Mouse (Mus musculus) pancreas, adult 10 weeks (tissue): Measurements from ENCODE around the gene Mysm1. TPM values are rescaled to one million over a fixed set of nuclear protein-coding genes. Genes with fewer than 3 reads are reported as not detected.

ENCODE experiments used
- polyA plus RNA-seq: library from polyadenylated mRNA; stranded (reverse); fragments of 350-450 nt; fragmentation: Illumina TruSeq; extraction: RNeasy Lipid Tissue Mini Kit (QIAGEN cat#74804); gene quantifications from one replicate; pipeline ENCODE4 v1.2.3, GENCODE M21; 2015; ENCODE audit warnings: low read depth, low replicate concordance; ENCODE audit not compliant: insufficient read depth

Mysm1 gene
- 6.9 TPM for polyA plus RNA-seq

GRCm38 (mm10) chr4:94978590-94979499, at the start of gene Mysm1:
Mysm1 (minus strand) TSS chr4:94979100.

DNA sequence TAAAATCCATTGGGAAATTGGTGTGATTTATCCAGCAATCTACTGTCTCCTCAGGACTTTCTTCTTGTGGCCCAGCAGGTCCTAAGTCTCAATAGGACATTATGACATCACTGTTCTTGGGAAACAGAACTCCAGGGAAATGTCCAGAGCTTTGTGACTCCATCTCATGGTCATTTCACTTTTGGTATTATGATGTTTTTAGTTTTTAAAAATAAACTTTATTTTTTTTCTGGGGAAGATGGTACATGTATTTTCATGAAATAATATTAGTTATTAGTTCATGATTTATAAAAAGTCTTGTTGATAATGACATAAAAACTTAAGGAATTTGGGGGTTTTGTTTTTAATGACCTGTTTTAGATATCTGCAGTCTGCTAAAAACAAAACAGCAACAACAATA, 50.2 kb downstream of the Mysm1 start, which contains the start of gene Eqtn:
Eqtn (minus strand) TSS at position 101 of the 400 bp plus-strand sequence.

Other genes with a start within 250 kb of the Mysm1 start
- 16.3 TPM for gene Tek, start 239.8 kb downstream of the Mysm1 start, polyA plus RNA-seq
- gene Eqtn, start 50.3 kb downstream of the Mysm1 start, polyA plus RNA-seq, result not detected
- 13.6 TPM for gene Jun, start 73.1 kb upstream of the Mysm1 start, polyA plus RNA-seq